Mouse (Mus musculus): Measurements from ENCODE around the gene Lactb.

The Lactb gene

DNA sequence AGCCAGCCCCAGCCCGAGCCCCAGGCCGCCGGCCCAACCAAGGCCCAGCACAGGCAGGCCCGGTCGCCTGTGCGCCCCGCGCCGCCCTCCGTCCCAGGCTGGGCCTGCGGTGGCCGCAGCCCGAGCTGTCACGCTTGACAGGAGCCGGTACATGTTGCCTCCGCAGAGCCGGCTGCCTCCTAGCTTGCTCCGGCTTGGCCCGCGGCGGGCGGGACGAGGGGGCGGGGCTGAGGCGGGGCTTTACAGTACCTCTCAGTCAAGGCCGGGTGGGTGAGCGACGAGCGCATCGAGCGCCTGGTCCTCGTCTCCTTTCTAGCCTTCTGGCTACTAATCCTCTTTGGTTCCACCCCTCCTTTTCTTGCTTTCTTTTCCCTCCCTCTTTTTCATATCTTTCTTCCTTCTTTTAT lies at the start of gene Lactb:
Lactb (minus strand) TSS at position 246 of the 407 bp plus-strand sequence.
- DNase-seq, result peak; percentile 98 to 99

DNA sequence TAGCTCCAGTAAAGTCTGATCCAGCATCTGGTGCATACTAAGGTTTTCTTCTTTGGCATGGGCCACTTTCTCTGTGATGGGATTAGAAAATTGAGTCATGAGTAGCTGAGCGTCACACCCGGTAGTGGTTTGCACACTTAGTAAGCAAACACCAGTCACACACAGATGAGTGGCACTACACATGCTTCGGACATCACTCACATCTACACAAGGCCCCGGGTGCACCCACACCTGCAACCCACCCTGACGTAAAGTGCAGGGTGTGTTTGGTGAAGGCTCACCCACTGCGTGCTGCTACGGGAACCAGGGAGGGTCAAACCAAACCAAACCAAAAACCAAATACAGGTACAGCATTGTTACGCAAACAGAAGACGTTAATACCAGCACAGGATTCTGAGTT lies 48.1 kb upstream of the Lactb start:
- no peak for DNase-seq

DNA sequence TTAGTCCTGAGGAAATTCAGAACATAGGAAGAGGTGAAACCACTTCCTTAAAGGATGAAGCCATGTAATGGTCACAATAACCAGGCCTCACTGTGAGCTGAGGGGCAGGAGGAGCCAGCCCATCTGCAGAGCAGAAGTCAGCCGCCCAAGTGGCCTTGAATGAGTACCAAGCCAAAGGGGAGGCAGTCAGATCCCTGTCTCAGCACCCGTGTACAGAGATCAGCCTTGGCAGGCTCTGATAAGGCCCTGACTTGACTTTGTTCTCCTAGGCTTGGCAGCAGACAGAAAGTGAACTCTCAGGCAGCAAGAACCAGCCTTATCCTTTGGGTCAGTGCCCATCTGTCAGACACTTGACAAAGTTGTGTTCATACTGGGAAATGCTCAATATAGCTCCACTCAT lies 44.8 kb upstream of the Lactb start:
- DNase-seq, result no peak

DNA sequence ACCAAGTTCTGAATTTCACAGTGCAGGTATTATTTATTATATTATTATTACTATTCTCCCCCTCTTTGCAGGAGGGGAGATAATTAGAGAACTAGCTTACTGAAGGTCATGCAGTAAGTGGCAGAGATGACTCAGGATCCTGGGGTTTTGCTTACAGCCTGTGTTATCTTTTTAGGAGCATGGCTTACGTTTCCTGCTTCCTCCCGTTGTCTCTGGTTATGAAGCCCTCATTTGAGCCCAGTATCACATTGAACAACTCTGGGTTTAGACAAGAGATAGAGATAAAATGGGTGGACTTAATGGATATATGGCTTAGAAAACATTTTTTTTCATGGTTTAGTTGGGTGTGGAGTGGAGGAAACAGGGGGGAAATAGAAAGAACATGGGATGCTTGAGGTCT lies 38.2 kb upstream of the Lactb start:
- no peak for DNase-seq

DNA sequence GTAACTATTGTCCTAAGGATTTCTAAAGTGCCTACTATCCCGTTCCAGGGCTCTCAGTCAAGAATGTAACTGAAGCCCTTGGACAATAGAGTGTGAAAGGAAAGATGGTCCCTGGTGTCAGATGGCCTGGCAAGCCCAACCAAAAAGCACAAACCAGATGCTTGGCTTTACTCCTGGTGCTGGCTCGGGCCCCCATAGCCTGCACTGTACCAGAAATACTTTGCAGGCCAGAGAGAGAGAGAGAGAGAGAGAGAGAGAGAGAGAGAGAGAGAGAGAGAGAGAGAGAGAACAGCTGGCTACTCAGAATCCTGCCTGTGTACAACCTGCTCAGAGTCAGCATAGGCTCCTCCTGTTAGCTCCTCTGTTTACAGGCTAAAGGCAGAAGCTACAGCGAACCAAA lies 37.2 kb upstream of the Lactb start:
- peak; percentile 64 to 80 for DNase-seq

DNA sequence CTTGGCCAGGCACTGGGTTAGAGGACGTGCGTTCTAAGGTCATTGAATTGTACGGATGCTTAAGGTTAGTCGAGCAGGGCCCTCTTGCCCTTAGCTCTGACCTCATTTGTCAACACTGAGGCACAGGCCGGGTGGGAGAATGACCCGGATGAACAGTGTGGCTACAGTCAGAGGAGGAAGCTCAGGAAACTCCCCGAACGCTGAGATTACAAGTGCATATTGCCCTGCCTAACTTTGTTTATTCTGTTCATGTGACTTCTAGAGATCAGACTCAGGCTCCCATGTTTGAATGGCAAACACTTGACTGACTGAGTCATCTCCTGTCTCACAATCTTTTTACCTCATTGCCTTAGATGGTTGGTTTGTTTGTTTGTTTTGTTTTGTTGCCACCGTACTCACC lies 36.2 kb upstream of the Lactb start:
- DNase-seq, result no peak

DNA sequence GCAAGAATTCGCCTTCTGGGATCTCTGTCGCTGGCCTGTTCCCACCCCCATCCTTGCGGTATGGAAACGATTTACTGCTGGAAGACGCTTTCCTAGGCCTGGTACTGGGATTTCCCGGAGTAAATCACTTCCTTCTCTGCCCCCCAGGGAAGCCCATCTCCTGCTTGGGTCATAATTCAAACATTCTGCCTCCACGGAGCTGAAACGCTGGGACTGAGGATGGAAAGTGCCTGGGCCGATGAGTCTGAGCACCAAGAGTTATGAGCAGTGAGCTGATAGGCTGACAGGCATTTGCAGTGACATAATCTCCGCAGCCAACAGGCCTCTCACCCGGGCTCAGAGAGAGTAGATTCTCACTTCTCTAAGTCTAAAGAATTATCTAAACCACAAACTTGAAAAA lies 33.5 kb upstream of the Lactb start:
- no peak for DNase-seq

DNA sequence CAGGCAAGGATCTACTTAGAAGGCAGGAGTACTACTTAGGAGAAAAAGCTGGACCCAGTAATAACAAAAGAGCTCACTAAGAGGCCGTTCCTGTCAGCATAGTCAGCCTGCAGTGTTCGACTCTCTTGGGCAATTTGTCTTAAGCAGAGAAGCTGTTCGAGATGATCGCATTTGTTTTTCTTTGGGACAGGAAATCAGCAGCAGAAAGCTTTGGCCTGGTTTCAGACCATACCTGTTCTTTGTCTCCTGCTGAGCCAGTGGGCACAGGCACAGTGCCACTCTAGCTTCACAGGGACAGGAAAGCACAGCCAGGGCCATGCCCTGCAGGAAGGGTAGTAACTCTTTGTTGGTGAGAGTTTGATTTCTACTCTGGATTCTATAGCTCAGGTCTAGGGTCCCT lies 31.1 kb upstream of the Lactb start:
- peak in 1 of 2 experiments; percentile 28 for DNase-seq

DNA sequence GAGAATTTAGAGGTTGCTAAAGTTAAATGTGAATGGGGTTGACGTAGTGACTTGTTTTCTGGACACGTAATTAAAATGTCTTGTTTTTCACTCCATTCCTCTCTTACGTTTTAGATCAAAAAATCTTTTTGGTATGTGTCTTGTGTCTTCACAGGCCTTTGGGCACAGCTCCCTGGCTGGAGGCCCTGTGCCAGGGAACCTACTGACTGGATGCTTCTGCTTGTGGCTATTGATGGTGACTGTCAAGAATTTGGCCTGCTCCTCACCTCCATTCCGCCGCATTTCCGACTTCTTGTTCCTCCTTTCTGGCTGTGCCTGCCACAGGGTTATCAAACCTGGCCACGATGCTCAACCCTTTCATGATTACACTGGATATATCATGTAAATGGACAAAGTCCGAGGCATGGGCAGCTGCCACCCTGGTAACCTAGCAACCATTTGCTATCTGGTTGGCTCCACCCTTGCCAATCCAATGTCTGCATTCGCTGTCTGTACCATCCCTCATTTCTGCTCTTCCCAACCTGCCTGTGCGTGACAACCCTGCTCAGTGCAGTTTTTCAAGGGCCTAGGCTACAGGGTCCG lies 30.0 kb upstream of the Lactb start:
- DNase-seq, result peak; percentile 92

DNA sequence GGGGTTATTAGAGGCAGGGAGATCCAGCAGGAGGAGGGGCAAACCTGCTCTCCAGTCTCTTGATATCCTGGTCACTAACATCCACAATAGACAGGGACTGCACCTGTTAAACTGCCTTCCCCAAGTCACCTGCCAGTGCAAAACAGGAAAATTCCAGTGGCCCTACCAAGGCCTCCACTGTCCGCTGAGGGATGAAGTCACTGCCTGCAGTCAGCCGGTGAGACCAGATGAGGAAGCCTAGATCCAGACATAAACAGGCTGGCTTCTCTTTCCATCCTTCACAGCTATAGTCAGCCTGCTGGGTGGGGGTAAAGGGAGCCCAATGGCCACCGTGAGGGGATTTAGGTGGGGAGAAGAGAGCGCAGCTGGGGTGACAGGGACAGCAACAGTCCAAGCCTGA lies 28.4 kb upstream of the Lactb start:
- no peak for DNase-seq

DNA sequence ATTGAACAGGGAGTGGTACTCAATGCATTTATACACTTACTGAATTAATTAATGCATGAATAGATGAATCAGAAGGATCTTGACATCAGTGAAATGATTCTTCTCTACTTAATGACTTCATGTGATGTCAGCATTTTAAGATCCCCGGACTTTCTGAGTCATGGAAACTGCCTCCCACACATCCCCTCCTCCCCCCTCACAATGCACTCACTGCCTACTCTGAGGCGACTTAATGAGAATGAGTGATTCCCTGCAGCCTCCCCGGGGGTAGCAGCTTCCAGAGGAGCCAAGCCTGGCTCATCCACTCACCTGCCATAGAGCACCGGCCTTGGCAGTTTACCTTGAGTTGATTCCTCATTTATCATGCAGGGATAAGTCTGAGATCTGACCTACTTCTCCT lies 27.9 kb upstream of the Lactb start:
- peak in 1 of 2 experiments; percentile 26 for DNase-seq

DNA sequence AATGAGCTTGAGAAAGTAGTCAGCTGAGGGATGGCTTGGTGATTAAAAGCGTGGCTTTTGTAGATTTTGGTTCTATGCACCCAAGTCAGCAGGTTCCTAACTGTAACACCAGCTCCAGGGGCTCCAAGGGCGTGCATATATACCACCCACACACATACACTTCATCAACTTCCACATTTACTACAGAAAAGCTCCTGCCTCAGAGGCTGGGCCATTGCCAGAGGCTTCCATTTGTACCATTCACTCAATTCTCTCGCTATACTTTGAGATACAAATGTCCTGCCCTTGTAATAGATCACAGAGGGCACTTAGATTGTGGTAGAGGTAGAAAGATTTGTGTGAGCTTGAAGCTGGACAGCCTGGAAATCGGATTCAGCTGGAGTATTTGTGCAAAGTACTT lies 26.2 kb upstream of the Lactb start:
- DNase-seq, result peak in 1 of 2 experiments; percentile 25

DNA sequence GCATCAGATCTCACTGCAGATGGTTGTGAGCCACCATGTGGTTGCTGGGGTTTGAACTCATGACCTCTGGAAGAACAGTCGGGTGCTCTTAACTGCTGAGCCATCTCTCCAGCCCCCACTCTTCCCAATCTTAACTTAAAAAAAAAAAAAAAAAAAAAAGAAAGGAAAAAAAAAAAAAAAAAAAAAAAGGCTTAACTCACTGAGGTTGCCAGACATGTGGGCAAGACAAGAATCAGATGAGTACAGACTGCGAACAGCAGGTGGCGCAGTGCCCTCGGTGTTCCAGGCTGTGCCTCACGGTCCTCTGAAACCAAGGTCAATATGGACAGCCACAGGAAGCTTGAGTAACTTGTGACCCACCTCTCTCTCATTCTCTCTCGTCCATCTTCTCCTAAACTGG lies 25.8 kb upstream of the Lactb start:
- DNase-seq, result peak; percentile 89 to 90

DNA sequence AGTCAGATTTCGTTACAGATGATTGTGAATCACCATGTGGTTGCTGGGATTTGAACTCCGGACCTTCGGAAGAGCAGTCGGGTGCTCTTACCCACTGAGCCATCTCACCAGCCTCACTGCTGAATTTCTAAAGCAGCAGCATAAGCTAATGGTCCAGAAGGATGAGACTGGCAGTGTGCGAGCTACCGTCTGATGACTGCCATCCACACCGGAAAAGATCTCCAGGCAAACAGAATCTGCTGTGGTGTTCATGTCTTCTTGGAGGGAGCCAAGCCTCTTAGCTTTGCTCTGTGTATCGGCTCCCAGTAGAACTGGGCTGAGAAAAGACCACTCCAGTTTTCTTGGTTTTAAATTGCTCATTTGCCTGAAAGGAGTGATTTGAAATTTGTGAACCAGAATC lies 24.4 kb upstream of the Lactb start:
- no peak for DNase-seq

DNA sequence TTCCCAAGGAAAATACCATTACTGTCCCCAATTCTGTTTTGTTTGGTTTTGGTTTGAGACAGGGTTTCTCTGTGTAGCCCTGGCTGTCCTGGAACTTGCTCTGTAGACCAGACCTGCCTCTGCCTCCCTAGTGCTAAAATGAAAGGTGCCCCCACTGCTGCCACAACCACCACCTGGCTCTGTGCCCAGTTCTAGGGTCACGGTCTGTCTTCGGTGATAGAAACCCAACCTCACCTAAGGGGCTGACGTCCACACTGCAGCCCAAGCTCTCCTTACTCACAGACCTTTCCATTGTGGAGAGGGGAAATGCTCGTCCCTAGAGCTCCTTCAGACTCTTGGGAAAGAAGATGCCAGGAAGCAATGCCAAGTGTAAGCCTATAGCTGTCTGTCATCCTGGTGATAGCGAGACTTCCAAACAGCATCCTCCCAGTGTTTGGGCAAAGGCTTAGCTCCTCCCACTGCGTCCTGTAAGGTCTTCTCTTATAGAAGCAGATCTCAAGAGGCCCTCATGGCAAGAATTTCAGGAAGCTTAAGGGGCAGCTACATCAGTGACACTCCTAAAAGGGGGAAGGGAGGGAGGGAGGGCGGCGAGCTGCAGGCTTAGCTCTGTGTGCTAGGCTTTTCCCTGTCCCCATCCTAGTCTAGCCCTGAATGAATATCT lies 16.6 kb upstream of the Lactb start:
- DNase-seq, result no peak

DNA sequence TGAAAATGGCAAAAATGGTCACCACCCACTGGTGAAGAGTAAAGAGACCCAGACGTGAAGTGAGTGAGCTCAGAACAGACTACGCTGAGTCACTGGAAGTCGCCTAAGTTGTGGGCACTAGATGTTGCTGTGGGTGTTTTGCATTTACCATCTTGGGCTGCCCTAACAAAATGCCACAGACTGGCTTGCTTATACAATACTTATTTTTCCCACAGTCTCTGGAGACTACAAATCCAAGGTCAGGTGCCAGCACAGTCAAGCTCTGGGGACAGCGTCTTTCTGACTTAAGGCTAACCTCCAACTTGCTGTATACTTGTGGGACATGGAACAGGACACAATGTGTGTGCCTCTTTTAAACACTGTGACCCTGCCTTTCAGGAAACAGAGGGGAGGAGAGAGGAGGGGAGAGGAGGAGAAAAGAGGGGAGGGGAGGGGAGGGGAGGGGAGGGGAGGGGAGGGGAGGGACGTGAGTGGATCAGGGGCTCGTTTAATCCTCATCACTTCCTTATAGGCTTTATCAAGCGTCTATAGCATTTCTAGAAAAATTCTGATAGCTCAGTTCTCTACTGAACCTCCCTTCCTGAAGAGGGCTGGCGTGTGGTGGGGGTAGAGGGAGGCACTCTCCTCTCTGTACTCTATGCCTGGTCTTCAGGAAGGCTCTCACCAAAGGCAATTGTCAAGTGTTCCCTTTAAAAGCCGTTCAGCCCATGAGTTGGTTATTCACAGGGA lies 15.9 kb upstream of the Lactb start:
- DNase-seq, result no peak

DNA sequence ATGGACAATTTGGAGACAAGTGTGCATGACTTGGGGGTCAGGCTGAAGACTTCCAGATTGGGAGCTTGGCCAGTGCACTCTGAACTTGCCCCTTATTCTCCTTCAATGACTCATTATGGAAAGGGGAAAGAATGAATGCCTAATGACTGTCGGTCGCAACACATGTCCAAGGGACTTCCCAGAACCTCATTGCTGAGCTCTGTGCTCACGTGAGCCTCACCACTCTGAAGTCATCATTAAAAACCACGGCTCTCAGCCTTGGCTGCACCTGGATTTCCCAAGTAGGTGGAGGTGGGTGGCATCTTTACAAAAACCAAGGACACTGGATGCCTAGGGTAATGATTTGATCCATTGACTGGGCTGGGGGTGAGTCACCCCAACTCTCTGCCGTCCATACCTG lies 14.8 kb upstream of the Lactb start:
- no peak for DNase-seq

DNA sequence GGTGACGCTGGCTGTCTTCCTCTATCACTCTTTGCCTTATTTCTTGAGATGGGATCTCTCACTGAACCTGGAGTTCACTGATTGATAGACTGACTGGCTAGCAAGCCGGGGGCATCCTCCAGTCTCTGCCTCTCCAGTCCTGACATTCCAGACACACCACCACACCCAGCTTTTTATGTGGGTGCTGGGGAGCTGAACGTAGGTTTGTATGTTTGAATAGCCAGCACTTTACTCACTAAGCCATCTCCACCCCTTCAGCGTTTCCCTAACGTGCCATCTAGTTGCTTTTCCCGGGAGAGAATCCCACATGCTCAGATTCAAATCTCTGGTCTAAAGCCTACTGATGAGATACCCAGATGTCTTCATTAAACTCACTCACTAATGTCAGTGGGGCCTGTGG lies 14.3 kb upstream of the Lactb start:
- DNase-seq, result no peak

DNA sequence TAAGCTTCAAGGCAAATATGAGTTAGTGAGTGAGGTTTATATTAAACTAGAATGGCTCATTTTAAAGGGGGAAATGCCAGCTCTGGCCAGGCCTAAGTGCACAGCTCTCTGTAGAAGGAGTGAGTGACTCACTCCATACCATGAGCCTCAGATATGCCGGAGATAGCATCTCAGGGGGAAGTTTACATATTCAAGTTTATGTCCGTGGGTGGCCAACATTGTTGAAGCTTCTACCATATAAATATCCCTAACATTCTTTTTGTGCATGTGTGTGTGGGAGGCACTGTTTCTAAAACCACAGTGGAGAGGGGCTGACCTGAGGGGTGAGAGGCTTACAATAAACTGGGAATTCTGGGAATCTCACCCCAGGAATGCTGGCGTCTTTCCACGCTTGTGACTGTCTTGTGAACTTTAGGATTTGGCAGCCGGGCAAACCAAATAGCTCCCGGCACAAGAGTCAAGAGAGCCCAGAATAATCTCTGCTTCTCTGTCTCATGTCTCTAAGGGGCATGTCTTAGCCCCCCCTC lies 13.7 kb upstream of the Lactb start:
- DNase-seq, result peak; percentile 23 to 34

DNA sequence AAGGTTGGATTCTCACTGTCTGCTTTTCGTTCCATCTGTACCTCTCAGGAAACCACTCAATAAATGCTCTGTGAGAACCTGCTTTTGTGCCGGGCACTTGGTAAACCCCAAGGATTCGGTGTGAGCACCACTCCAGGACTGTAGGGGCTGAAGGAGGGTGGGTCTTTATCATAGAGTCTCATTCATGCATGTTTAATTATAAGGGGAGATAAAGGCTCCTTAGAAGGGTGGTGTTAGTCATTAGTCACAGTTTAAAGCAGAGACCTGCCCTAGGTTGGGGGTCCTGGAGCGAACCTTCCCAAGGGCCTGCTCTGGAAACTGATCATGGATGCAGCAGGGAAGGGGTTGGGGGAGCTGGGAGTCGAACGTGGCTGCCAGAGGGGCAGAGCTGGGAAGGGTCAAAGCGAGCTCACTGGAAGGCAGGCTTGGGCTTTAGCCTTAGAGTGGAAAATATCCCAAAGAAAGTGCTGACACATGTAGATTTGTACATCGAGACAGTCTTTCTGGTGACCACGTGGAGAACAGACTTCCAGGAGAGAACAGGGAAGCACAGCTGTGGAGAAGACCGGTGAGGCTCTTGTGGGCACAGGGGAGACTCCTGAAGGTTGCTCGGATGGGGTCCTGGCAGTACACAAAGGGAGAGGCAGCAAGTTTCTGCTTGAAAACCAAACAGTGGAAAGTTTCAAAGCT lies 13.1 kb upstream of the Lactb start:
- no peak for DNase-seq

DNA sequence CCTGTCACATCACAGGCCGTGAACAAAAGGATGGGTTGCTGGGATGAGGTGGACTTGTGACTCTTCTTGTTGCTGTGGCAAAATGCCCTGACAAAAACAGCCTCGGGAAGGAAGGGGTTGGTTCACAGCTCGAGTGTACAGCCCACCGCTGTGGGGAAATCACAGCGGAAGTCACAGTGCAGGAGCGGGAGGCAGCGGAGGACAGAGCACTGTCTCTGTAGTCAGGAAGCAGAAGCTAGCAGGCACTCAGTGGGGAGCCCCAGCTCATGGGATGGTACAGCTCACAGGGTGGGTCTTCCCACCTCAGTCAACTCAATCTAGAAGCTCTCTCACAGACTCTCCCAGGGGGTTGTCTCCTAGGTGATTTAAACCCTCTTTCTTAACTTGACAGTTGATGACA lies 10.1 kb upstream of the Lactb start:
- no peak for DNase-seq

DNA sequence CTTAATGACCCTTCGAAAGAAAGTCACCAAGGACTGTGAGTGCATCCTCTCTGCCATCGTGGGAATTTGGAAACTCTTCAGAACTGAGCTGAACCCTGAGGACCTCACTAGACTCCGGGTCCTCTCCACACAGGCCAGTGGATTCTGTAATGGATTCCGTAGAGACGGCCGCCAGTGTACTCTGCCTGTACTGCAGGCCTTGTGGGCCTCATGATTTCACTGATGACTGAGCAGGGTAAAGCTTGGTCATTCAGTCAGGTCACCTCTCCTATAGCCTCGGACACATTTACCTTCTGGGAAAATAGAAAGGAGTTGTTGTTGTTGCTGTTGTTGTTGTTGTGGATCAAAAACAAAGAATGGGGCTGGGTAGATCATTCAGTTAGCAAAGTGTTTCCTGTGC lies 6.8 kb upstream of the Lactb start:
- no peak for DNase-seq

DNA sequence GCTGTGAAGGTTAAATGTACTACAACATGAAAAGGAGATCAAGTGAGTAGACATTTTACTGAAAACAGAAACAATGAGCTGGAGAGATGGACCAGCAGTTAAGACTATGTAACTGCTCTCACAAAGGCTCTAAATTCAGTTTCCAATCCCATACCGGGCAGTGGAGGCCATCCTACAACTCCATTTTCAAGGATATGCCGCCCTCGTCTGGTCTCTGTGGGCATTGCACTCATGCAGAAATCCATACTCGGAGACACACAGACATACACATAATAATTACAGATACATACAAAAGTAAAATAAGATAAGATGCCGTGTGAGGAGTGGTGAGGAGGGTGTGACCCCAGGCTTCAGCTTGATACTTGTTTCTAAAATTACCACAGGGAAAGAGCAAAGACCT lies 5.2 kb upstream of the Lactb start:
- peak; percentile 80 to 86 for DNase-seq

DNA sequence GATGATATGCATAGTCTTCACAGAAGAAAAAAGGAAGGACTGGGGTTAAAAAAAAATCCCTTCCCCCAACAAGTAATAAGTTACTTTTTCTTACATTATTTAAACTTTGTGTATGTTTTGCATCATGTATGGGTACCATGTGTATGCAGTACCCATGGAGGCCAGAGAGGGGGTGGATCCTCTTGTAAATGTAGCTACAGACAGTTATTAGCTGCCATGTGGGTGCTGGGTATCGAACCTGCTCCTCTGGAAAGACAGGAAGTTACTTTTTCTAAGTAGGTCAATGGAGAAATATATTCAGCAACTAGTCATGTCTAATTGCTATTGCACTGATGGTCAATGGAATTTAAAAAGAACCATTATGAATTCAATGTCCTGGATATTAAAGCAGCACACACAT lies 3.2 kb upstream of the Lactb start:
- no peak for DNase-seq
